Mouse (Mus musculus) embryonic facial prominence, embryonic 13.5 days (tissue): ENCODE measurements at regions not wholly inside any gene's neighbourhood (a gene's known extent, or its start where the extent isn't known, plus 50 kb on each side); places are given as distances from the start of the nearest gene placed in this dataset.
A peak's percentile ranks its signal among the peaks of the same experiment; 100 is the strongest.

Experiments
- ATAC-seq: fragments of 200-750 bp; cut with Nextera tagmentation; 2 replicates; pipeline ENCODE4 v1.8.0; 2017; ENCODE audit warnings: low read depth; ENCODE audit not compliant: insufficient number of reproducible peaks, insufficient read depth, low FRiP score, low TSS enrichment
- H3K27ac ChIP-seq: fragments of 300-500 bp; sonication (generic); 2 replicates; pipeline ENCODE4 v1.5.1; 2015; ENCODE audit warnings: moderate library complexity, mild to moderate bottlenecking, inconsistent platforms
- H3K27me3 ChIP-seq: fragments of 300-500 bp; sonication (generic); 2 replicates; pipeline ENCODE4 v1.6.1; 2015; ENCODE audit warnings: mild to moderate bottlenecking, inconsistent platforms
- H3K36me3 ChIP-seq: fragments of 300-500 bp; sonication (generic); 2 replicates; pipeline ENCODE4 v1.6.1; 2015; ENCODE audit warnings: mild to moderate bottlenecking, inconsistent platforms
- H3K4me1 ChIP-seq: fragments of 300-500 bp; sonication (generic); 2 replicates; pipeline ENCODE4 v1.6.1; 2015; ENCODE audit warnings: inconsistent platforms
- H3K4me2 ChIP-seq: fragments of 300-500 bp; sonication (generic); 2 replicates; pipeline ENCODE4 v1.6.1; 2015; ENCODE audit warnings: moderate library complexity, mild to moderate bottlenecking, inconsistent platforms
- H3K4me3 ChIP-seq: fragments of 300-500 bp; sonication (generic); 2 replicates; pipeline ENCODE4 v1.5.1; 2015; ENCODE audit warnings: mild to moderate bottlenecking, inconsistent platforms
- H3K9ac ChIP-seq: fragments of 300-500 bp; sonication (generic); 2 replicates; pipeline ENCODE4 v1.6.1; 2015; ENCODE audit warnings: mild to moderate bottlenecking, inconsistent platforms
- H3K9me3 ChIP-seq: fragments of 300-500 bp; sonication (generic); 2 replicates; pipeline ENCODE4 v1.6.1; 2016; ENCODE audit warnings: inconsistent platforms
- WGBS: fragments of 180-500 bp; shearing (Covaris S2); methylation state at CpG from one replicate; pipeline ENCODE4 v1.1.7; 2015; ENCODE audit warnings: mixed read lengths; 5-methylcytosine and 5-hydroxymethylcytosine counted together

DNA sequence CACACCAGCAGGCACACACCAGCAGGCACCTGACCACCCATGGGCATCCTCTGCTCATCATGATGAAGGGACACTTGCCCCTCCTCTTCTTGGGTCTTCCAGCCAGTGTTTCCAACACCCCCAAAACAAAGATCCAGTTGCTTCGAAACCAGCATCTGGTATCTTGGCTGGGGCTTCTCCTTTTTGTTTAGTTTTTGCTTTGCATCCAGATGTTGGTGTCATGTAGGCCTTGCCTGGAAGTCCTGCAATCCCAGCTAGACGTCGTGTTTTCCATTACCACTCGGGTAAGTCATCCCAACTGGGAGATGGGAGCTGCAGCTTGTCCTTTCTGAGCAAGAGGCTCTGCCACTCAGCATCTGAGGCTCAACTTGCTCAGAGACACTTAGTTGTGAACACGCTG is 70.6 kb upstream of the Tspan2 start:
- no peak for ATAC-seq
- no peaks in the 10 kb centered on the region for H3K9me3 ChIP-seq
- WGBS: 59% methylated on average over 5 of the region's 5 CpGs
- no peaks in the 10 kb centered on the region for H3K36me3 ChIP-seq
- no peak overlapping the region for H3K4me3 ChIP-seq
- H3K4me2 ChIP-seq: no peak overlapping the region
- no peak overlapping the region for H3K9ac ChIP-seq
- H3K27ac ChIP-seq: no peak overlapping the region
- no peaks in the 10 kb centered on the region for H3K27me3 ChIP-seq
- H3K4me1 ChIP-seq: peaks cover 37% of the 10 kb centered on the region

DNA sequence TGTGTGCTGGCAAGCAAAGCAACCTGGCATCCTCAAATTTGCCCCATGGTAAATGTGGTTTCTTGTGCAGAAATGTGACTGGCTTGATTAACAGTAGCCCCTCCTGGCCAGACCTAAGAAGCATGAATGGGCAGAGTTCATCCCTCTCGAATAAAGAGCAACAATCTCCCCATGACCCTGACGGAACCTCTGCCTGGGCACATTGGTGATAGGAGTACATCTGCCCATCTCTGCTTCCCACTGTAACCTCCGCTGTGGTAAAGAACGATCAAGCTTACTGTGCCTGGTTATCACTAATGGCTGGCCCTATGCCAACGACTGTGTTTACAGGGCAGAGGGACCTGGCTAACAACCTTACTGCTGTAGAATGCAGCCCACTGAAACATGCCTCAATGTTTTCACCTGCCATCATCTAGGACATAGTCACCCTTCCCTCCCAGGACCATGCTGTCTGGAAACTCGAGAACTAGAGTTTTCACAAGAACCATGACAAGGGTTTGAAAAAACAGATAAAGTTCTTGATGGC is 69.6 kb upstream of the Tspan2 start:
- Histone ChIP-seq H3K9me3 (no peaks in the 10 kb centered on the region), H3K4me2 (no peak overlapping the region)

DNA sequence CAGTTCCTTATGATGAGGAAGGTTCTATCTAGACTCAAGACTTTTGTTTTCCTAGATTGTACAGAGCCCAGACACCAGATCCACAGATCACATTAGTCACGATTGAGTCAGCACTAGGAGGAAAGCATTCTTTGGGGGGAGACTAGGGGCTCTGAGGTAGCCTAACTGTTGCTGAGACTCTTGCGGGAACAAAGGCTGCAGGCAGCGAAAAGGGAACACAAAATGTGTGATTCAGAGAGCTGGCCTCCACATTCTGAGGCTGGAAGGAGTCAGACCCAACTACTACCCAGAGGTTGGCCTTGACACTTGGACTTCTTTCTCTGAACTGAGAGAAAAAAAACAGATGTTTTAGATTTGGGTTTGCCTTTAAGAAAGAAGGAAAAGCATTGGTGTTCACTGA is 66.5 kb upstream of the Tspan2 start:
- Histone ChIP-seq H3K27me3 (no peaks in the 10 kb centered on the region), H3K4me2 (no peak overlapping the region), H3K27ac (peak overlapping the region; percentile 1; the same call in 1 of the 2 replicates), H3K9me3 (no peaks in the 10 kb centered on the region), H3K36me3 (no peaks in the 10 kb centered on the region), H3K4me1 (peaks cover 42% of the 10 kb centered on the region), H3K9ac (no peak overlapping the region), H3K4me3 (no peak overlapping the region)
- 55% methylated on average over 3 of the region's 3 CpGs for WGBS
- no peak for ATAC-seq

More for the DNA sequence above, 69.6 kb upstream of the Tspan2 start:
- 0 out of 2 replicates have a peak overlapping the region, but pooled peaks have one; percentile 11 for H3K27ac ChIP-seq
- WGBS: 82% methylated on average over 6 of the region's 6 CpGs
- ATAC-seq: no peak
- no peaks in the 10 kb centered on the region for H3K27me3 ChIP-seq
- no peak overlapping the region for H3K4me3 ChIP-seq
- H3K9ac ChIP-seq: no peak overlapping the region
- H3K36me3 ChIP-seq: no peaks in the 10 kb centered on the region
- H3K4me1 ChIP-seq: peaks cover 37% of the 10 kb centered on the region

DNA sequence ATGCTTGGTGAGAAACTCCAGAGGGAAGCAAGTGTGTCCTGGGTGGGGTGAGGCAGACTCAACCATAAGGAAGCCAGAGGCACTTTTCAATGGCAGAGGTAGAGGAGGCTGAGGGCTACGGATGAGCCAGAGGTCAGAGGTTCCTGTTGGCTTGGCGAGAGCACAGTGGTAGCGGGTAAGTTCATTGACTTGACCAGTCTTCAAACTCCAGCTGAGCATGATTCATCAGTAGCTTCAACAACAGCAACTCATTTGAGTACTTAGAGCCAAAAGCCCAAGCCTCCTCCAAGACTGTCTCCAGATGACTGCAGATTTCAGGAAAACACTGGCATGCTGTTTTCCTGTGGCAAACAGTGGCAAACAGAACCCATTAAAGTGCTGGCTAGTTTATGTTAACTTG is 65.8 kb upstream of the Tspan2 start:
- no peaks in the 10 kb centered on the region for H3K9me3 ChIP-seq
- H3K4me1 ChIP-seq: peaks cover 34% of the 10 kb centered on the region
- H3K4me2 ChIP-seq: no peak overlapping the region
- H3K27me3 ChIP-seq: no peaks in the 10 kb centered on the region
- no peak overlapping the region for H3K27ac ChIP-seq
- H3K36me3 ChIP-seq: no peaks in the 10 kb centered on the region
- H3K4me3 ChIP-seq: no peak overlapping the region
- ATAC-seq: no peak
- WGBS: 85% methylated on average over 3 of the region's 3 CpGs
- H3K9ac ChIP-seq: no peak overlapping the region

DNA sequence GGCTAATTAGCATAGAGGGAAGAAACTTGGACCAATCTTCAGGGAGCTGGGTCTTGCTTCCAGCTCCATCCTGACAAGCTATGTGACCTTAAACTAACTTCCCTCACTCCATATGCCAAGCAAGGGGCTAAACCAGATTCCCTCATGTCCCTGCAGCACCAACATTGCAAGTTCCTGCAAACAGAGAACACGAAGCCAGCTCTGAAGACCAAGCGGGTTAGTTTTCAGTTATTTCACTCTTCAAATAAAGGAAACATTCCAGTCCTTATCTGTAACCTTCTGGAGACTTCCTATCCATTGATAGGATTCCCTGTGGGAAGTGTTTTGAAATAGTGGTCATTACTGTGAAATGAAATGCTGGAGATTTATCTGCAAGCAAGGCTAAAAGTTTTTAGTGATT is 64.4 kb upstream of the Tspan2 start:
- no peaks in the 10 kb centered on the region for H3K9me3 ChIP-seq
- WGBS: 75% methylated on average over 2 of the region's 2 CpGs
- no peaks in the 10 kb centered on the region for H3K36me3 ChIP-seq
- no peak overlapping the region for H3K4me3 ChIP-seq
- no peaks in the 10 kb centered on the region for H3K27me3 ChIP-seq
- peaks cover 26% of the 10 kb centered on the region for H3K4me1 ChIP-seq
- no peak overlapping the region for H3K4me2 ChIP-seq
- H3K27ac ChIP-seq: no peak overlapping the region
- ATAC-seq: no peak
- no peak overlapping the region for H3K9ac ChIP-seq

DNA sequence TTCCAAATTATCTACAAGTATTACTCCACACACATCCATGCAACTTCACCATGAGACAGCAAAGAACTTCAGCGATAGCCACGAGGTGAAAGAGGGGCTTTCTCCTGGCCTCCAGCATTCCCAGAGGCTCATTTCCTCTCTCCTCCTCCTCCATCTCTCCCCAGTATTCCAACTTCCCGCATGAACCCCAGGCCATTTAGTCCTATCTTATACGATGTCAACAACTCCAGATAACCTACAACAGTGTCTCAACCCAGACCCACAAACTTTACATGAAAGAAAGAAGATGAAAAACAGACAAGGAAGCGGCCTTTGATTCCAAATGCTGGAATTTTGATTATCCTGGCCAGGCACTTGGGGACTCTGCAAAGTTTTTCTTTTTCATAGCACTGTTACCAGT is 63.8 kb upstream of the Tspan2 start:
- Histone ChIP-seq H3K4me1 (peaks cover 28% of the 10 kb centered on the region), H3K4me3 (no peak overlapping the region), H3K4me2 (no peak overlapping the region), H3K27ac (no peak overlapping the region), H3K27me3 (no peaks in the 10 kb centered on the region), H3K36me3 (no peaks in the 10 kb centered on the region), H3K9ac (no peak overlapping the region), H3K9me3 (no peaks in the 10 kb centered on the region)
- ATAC-seq: no peak
- WGBS: 68% methylated on average over 5 of the region's 5 CpGs

DNA sequence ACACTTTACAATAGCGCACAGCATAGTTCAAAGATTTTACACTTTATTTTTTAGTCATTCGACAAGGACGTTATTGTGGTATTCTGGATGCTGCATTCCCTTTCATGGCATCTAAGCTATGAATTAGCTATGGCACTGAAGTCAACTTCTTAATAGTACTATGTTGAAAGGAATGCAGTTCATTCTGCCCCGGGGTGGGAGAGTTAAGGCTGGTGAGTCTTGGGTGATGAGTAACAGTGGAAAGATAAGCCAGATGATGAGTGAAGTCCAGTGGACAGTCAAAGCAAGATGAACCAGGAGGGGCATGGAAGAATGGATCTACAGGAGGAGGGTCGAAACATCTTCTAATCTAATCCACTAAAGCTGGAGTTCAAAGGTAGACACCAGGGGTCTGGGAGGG is 63.4 kb upstream of the Tspan2 start:
- no peak for ATAC-seq
- H3K27ac ChIP-seq: no peak overlapping the region
- H3K36me3 ChIP-seq: no peaks in the 10 kb centered on the region
- H3K4me2 ChIP-seq: no peak overlapping the region
- no peak overlapping the region for H3K9ac ChIP-seq
- no peaks in the 10 kb centered on the region for H3K27me3 ChIP-seq
- no peaks in the 10 kb centered on the region for H3K9me3 ChIP-seq
- 67% methylated on average over 5 of the region's 5 CpGs for WGBS
- H3K4me3 ChIP-seq: no peak overlapping the region
- H3K4me1 ChIP-seq: peaks cover 28% of the 10 kb centered on the region

DNA sequence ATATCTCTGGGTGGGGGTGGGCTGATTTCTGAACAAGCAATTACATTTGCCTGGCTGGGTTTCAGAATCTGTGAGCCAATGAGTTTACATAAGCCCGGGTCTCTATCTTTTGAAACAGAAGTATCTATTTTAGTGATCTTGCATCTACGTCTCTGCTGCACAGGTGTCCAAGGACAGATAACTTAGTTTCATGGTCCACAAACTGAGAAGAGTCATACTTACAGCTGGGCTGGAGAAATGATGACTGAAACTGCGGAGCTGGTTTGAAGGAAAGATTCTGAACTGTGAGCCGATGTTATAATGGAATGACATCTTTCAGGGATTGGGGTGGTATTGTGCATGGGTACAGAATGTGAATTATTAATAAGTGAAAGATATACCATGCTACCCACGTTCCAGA is 60.8 kb upstream of the Tspan2 start:
- no peak overlapping the region for H3K4me2 ChIP-seq

DNA sequence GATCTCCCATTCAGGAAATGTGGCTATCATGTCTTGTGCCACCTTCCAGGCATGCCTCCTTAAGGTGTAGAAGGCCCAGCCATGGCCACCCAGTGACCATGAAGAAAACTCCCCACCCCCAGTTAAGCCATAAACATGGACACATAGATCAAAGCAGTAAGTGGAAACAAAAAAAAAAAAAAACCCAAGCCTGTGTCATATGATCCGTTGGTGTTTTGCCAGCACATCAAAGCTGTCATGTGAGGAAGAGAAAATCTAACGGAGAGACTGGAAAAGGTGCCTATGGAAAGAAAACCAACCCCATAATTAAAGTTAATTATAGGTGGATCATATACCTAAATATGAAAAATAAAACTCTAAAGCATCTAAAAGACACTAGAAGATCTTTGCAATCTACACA is 60.3 kb upstream of the Tspan2 start:
- H3K4me3 ChIP-seq: no peak overlapping the region
- H3K9me3 ChIP-seq: no peaks in the 10 kb centered on the region
- no peaks in the 10 kb centered on the region for H3K36me3 ChIP-seq
- H3K27me3 ChIP-seq: no peaks in the 10 kb centered on the region
- no peak overlapping the region for H3K9ac ChIP-seq
- ATAC-seq: no peak
- H3K4me1 ChIP-seq: peaks cover 30% of the 10 kb centered on the region
- WGBS: 14% methylated on average over 2 of the region's 2 CpGs
- no peak overlapping the region for H3K27ac ChIP-seq
- H3K4me2 ChIP-seq: no peak overlapping the region

More for the DNA sequence above, 60.8 kb upstream of the Tspan2 start:
- Histone ChIP-seq H3K36me3 (no peaks in the 10 kb centered on the region), H3K27ac (no peak overlapping the region), H3K9me3 (no peaks in the 10 kb centered on the region), H3K4me1 (peaks cover 31% of the 10 kb centered on the region), H3K27me3 (no peaks in the 10 kb centered on the region), H3K9ac (no peak overlapping the region), H3K4me3 (no peak overlapping the region)
- no peak for ATAC-seq
- 71% methylated on average over 5 of the region's 5 CpGs for WGBS

DNA sequence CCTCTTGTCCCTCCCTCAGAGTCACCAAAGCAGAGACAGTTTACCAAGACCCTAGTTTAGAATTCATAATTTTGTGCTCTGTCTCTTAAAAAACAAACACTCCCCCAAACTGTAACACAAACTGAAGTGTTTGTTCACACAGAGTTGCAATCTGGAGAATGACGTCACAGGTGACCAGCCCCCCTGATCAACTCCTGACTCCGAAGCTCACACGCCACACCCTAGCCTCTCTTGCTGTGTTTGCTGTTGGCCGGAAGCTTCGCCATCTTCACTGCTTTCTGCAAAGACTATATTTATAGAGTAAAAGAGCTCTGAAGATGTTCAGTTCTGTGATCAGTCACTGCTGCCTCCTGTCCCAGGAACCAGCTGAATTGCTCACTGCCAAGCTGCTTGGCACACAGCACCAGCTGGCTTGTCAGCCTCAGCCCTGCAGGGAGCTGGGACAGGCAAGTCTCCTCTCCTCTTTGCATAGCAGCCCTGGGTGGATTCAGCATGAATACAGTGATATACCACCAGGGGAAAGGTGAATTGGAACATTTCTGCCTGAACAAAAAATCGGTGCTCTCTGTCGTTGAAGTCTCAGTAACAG is 57.3 kb upstream of the Tspan2 start:
- no peak for ATAC-seq
- Histone ChIP-seq H3K36me3 (no peaks in the 10 kb centered on the region), H3K4me1 (peaks cover 20% of the 10 kb centered on the region), H3K27me3 (no peaks in the 10 kb centered on the region), H3K4me3 (no peak overlapping the region), H3K9ac (no peak overlapping the region), H3K4me2 (no peak overlapping the region), H3K27ac (no peak overlapping the region), H3K9me3 (no peaks in the 10 kb centered on the region)
- 75% methylated on average over 7 of the region's 7 CpGs for WGBS

DNA sequence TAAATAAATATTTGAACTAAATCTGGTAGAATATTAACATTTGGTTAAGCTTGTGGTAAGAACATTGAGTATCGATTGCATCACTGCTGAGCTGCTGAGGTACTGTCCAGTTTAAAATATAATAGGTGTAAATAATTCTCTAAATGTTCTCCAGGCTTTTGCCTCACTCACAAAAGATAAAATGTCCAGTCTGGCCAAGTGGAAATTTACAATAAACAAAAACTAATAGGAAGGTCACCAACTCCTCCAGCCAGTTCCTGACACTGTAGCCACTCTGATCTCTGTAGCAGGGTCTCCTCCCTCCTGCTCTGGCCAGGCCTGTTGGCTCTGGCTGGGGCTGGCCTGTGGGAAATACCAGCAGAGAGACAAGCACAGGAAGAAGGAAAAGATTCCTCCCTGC is 55.8 kb upstream of the Tspan2 start:
- ATAC-seq: no peak
- no peak overlapping the region for H3K27ac ChIP-seq
- no peaks in the 10 kb centered on the region for H3K27me3 ChIP-seq
- peaks cover 29% of the 10 kb centered on the region for H3K4me1 ChIP-seq
- H3K9me3 ChIP-seq: no peaks in the 10 kb centered on the region
- WGBS: 89% methylated on average over 1 of the region's 1 CpGs
- H3K9ac ChIP-seq: no peak overlapping the region
- no peaks in the 10 kb centered on the region for H3K36me3 ChIP-seq
- no peak overlapping the region for H3K4me2 ChIP-seq
- H3K4me3 ChIP-seq: no peak overlapping the region

DNA sequence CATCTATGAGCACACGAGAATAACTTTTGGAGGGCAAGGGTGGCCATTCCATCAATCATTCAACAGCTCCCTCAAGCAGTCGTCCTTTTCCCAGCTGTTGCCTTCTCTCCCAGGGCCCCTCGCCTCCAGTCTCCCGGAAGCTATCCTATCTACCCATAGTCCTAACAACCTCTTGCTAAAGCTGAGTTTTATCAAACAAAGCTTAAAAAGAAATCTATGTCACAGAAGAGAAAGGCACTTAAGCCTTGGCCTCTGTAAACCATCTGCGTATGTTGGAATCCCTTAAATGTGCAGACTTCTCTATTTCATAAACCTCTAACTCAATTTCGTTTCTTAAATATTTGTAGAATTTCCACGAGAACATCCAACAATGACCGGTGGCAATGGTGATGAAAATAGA is 51.9 kb upstream of the Tspan2 start:
- H3K27ac ChIP-seq: 0 out of 2 replicates have a peak overlapping the region, but pooled peaks have one; percentile 11
- no peak overlapping the region for H3K4me2 ChIP-seq
- H3K4me3 ChIP-seq: no peak overlapping the region
- 65% methylated on average over 8 of the region's 8 CpGs for WGBS
- no peak overlapping the region for H3K9ac ChIP-seq
- H3K36me3 ChIP-seq: no peaks in the 10 kb centered on the region
- no peaks in the 10 kb centered on the region for H3K27me3 ChIP-seq
- ATAC-seq: no peak
- peaks cover 21% of the 10 kb centered on the region for H3K4me1 ChIP-seq
- no peaks in the 10 kb centered on the region for H3K9me3 ChIP-seq
